Mouse (Mus musculus): ENCODE results near the gene Olfr1218.
"Not testable (repeated sequence)": the region's sequence is repeated elsewhere in the genome, so short reads cannot be mapped to it uniquely, and the experiment has no call there.

The Olfr1218 gene

GRCm38 (mm10) chr2:89061087-89061486 is at the start of gene Olfr1218:
Gene Olfr1218, minus strand, starts transcription at chr2:89061187.
- no peak for DNase-seq (ENCODE audit: low read depth)

DNA sequence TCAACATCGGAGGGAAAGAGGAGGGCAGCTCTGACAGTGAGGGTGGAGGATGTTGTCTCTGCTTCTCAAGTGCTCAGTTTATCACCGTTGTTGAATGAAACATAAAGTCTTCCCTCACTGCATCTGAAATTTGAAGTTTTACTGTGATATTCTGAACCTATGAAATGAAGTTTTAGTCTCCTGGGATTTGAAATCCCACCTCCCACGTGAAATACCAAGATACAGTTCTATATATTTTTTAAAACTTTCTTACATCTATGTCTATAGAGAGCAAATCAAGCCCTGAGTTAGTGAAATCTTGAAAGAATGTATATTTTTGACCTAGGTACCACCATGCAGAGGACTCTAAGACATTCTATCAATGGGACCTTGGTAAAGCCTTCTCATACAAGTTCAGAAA is 45.7 kb upstream of the Olfr1218 start, which contains the start of gene Olfr1220:
Gene Olfr1220 (minus strand): TSS at position 101 of the 400 bp plus-strand sequence.
- no peak for DNase-seq (ENCODE audit: low read depth)

- DNase-seq (ENCODE audit: low read depth): no peak
Observed at GRCm38 (mm10) chr2:89105651-89106050, 44.7 kb upstream of the Olfr1218 start.

GRCm38 (mm10) chr2:89093848-89094247 is 32.9 kb upstream of the Olfr1218 start:
- DNase-seq (ENCODE audit: low read depth): no peak

GRCm38 (mm10) chr2:89083413-89083812 is 22.4 kb upstream of the Olfr1218 start, which contains the start of gene Olfr1219:
Gene Olfr1219, minus strand, starts transcription at chr2:89083513.
- no peak for DNase-seq (ENCODE audit: low read depth)

DNA sequence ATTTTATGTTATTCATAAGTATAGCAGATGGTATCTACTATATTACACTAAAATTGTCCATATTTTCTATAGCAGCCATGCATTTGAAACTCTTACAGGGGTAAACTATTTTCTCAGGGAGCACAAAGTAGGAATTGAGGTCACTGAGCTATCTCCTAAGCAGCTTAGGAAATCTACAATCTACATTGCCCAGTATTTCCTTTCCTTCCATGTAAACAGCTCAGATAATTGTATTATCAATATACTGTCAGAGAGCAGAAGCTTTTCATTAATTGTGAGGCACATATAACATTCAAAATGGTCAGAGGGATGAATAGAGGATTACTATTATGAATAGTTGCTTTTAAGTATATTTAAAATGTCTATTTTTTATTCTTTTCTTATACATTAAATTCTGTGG is 20.5 kb upstream of the Olfr1218 start:
- DNase-seq (ENCODE audit: low read depth): no peak

DNA sequence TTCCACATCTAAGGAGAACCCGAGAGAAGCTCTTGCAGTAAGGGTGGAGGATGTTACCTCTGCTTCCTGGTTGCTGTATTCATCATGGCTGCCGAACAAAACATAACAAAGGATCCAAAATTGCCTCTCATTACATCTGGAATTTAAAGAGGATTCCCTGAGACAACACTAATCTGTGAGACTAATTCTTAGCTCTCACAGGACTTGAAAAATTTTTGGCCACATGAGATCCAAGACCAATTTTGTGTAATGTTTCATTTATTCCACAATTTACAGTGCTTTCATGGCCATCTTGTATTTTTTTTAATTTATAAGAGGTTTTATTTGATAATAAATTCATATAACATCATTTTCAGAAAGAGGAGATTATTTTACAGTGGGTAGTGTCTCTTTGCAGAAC is 29.0 kb downstream of the Olfr1218 start, which contains the start of gene Olfr1217:
Gene Olfr1217 (minus strand): TSS at position 101 of the 400 bp plus-strand sequence.
- DNase-seq (ENCODE audit: low read depth): no peak

- DNase-seq (ENCODE audit: low read depth): not testable (repeated sequence)
Observed at GRCm38 (mm10) chr2:89021436-89021835, 39.6 kb downstream of the Olfr1218 start.

- no peak for DNase-seq (ENCODE audit: low read depth)
Observed at GRCm38 (mm10) chr2:89018240-89018639, 42.7 kb downstream of the Olfr1218 start, which contains the start of gene Olfr1216. Gene Olfr1216, minus strand, starts transcription at chr2:89018340.

DNA sequence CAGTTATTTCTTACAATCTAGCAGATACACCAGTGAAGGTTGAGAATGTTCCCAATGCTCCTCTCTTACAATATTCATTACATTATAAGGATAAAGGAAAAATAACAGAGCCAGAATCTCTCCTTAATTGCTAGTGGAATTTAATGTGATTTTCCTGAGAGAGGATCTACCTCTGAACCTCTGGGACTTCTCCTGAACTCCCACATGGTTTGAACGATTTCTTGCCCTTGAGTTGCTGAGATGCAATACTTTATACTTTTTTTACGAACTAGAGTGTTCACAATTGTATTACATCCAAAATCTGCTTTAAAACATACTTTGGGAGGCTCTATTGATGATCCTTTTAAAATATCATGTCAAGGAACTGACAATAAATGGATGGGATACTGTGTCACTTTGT is 54.1 kb downstream of the Olfr1218 start, which contains the start of gene Olfr1215:
Gene Olfr1215 (minus strand): TSS at position 101 of the 400 bp plus-strand sequence.
- no peak for DNase-seq (ENCODE audit: low read depth)
